Comparison of ENCODE assay signal across 8 mouse cellular contexts in the genomic region with DNA sequence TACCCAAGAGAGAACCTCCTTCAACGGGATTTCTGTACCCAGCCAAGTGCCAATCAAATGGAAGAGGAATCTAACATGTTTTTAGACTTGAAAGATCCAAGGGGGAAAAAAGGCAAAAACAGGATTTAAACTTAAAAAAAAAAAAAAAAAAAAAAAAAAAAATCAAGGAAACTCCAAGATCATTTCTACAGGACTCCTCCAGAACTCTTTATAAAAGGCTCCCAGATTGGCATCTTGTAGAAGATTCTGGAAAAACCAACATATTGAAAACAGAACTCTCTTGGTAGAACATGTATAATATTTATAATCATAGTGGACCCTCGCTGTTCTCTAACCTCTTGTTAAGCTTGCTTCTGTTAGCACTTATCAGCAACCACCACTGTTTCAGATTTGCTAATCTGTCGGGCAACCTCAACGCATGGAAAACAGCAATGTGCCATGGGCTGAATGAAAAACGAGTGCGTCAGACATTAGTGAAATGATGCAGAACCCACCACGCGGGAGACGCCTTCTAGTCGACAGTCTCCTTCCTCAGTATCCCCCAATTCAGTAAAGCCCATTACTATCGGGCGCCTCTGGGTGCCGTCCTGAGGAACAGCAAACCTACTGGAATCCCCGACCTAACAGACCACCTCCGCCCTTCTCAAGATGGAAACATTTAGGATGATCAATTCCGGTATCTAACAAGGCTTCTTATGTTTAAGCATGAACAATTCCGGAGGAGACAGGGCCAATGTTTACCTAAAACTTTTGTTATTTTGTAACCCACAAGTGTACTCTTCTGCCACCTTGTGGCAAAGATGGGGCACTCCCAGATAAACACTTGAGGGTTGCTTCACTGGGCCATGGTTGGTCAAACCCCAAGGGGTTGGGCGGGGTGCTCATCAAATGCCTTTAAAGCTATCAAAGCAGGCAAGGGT. TPM values are rescaled to one million over a fixed set of nuclear protein-coding genes. Genes with fewer than 3 reads are reported as not detected.
A peak's percentile ranks its signal among the peaks of the same experiment; 100 is the strongest.
DNase-seq lines count a peak whose midpoint lies in the region; ATAC-seq and TF ChIP-seq lines count a peak whose summit lies in the region.

No protein-coding gene starts in this region.

- TF ChIP-seq POLR2A in kidney, adult 2 months (IDR thresholded peaks at IDR 0.05; ENCODE audit: low read depth, low read length), result no peak
- TF ChIP-seq POLR2A in spleen, adult 2 months (IDR thresholded peaks at IDR 0.05; ENCODE audit: low read depth, low read length), result no peak

- H3K4me3 ChIP-seq in embryonic facial prominence, embryonic 15.5 days (replicated peaks), result peak overlapping the region; percentile 30
- no peak overlapping the region for H3K4me3 ChIP-seq in kidney, adult 2 months (ENCODE audit: insufficient read depth, low read depth, low read length)
- peak overlapping the region; percentile 21; the same call in 1 of the 2 replicates for H3K4me3 ChIP-seq in limb, embryonic 12.5 days (replicated peaks)
- no peak overlapping the region for H3K4me3 ChIP-seq in midbrain, embryonic 14.5 days (replicated peaks; ENCODE audit: low read depth, low read length)
- H3K4me3 ChIP-seq in spleen, adult 2 months (ENCODE audit: extremely low read depth, insufficient read depth, insufficient read length), result no peak overlapping the region

- no peaks in the 10 kb centered on the region for H3K36me3 ChIP-seq in embryonic facial prominence, embryonic 15.5 days
- no peaks in the 10 kb centered on the region for H3K36me3 ChIP-seq in kidney, adult 2 months (ENCODE audit: control insufficient read depth, insufficient read depth, low read length)
- H3K36me3 ChIP-seq in limb, embryonic 12.5 days, result no peaks in the 10 kb centered on the region
- no peaks in the 10 kb centered on the region for H3K36me3 ChIP-seq in midbrain, embryonic 14.5 days (ENCODE audit: control insufficient read depth, insufficient read depth, low read length)
- no peaks in the 10 kb centered on the region for H3K36me3 ChIP-seq in spleen, adult 2 months (ENCODE audit: control insufficient read depth, insufficient read depth, low read length)

- 17% methylated on average over 18 of the region's 18 CpGs for WGBS in embryonic facial prominence, embryonic 15.5 days
- WGBS in kidney, adult 2 months, result 16% methylated on average over 18 of the region's 18 CpGs
- WGBS in limb, embryonic 12.5 days, result 19% methylated on average over 18 of the region's 18 CpGs
- 24% methylated on average over 18 of the region's 18 CpGs for WGBS in midbrain, embryonic 14.5 days
- 14% methylated on average over 18 of the region's 18 CpGs for WGBS in spleen, adult 2 months

- peak; percentile 62 for TF ChIP-seq CTCF in kidney, adult 2 months (conservative IDR thresholded peaks at IDR 0.05; ENCODE audit: insufficient read depth, insufficient read length, low read depth, low read length)
- peak; percentile 49; the same call in 1 of the 2 replicates for TF ChIP-seq CTCF in spleen, adult 2 months (IDR thresholded peaks at IDR 0.05; ENCODE audit: extremely low read depth, insufficient read depth, insufficient read length, insufficient replicate concordance)

- H3K27me3 ChIP-seq in embryonic facial prominence, embryonic 15.5 days, result no peaks in the 10 kb centered on the region
- no peaks in the 10 kb centered on the region for H3K27me3 ChIP-seq in kidney, adult 2 months (replicated peaks; ENCODE audit: control insufficient read depth, insufficient read depth, low read length)
- H3K27me3 ChIP-seq in limb, embryonic 12.5 days, result no peaks in the 10 kb centered on the region
- no peaks in the 10 kb centered on the region for H3K27me3 ChIP-seq in midbrain, embryonic 14.5 days (ENCODE audit: control insufficient read depth, insufficient read depth, low read length)
- H3K27me3 ChIP-seq in spleen, adult 2 months (ENCODE audit: control insufficient read depth, insufficient read depth, low read length), result no peaks in the 10 kb centered on the region

- no peak overlapping the region for H3K9ac ChIP-seq in embryonic facial prominence, embryonic 15.5 days
- no peak overlapping the region for H3K9ac ChIP-seq in limb, embryonic 12.5 days (replicated peaks)
- H3K9ac ChIP-seq in midbrain, embryonic 14.5 days (replicated peaks; ENCODE audit: low read length), result no peak overlapping the region

- H3K4me1 ChIP-seq in embryonic facial prominence, embryonic 15.5 days, result peaks cover 8% of the 10 kb centered on the region; the same call in 1 of the 2 replicates
- H3K4me1 ChIP-seq in kidney, adult 2 months (ENCODE audit: control insufficient read depth, insufficient read depth, low read length), result no peaks in the 10 kb centered on the region
- 0 out of 2 replicates have a peak, but pooled peaks cover 3% of the 10 kb centered on the region for H3K4me1 ChIP-seq in limb, embryonic 12.5 days (replicated peaks)
- H3K4me1 ChIP-seq in midbrain, embryonic 14.5 days (ENCODE audit: control insufficient read depth, insufficient read depth, low read length), result no peaks in the 10 kb centered on the region; the same call in 1 of the 2 replicates
- peaks cover 6% of the 10 kb centered on the region; the same call in 1 of the 2 replicates for H3K4me1 ChIP-seq in spleen, adult 2 months (ENCODE audit: control insufficient read depth, insufficient read depth, insufficient read length)

- peak; percentile 86 to 90 for DNase-seq in B cell, adult 2 months
- peak; percentile 62 to 70 for DNase-seq in adrenal gland, postnatal 36 days
- DNase-seq in heart, adult 8-10 months (ENCODE audit: low spot score), result peak; percentile 71
- DNase-seq in kidney, adult 2 months, result peak; percentile 80
- peak; percentile 84 for DNase-seq in midbrain, embryonic 14.5 days
- peak; percentile 80 to 83 for DNase-seq in spleen, adult 2 months (ENCODE audit: low read depth in 1 of 2, low spot score in 2 of 2)

- H3K9me3 ChIP-seq in embryonic facial prominence, embryonic 15.5 days (replicated peaks), result no peaks in the 10 kb centered on the region
- H3K9me3 ChIP-seq in limb, embryonic 12.5 days, result peaks cover 5% of the 10 kb centered on the region; the same call in 1 of the 2 replicates
- 0 out of 2 replicates have a peak, but pooled peaks cover 4% of the 10 kb centered on the region for H3K9me3 ChIP-seq in midbrain, embryonic 14.5 days (ENCODE audit: control insufficient read depth, low read length)

- peak overlapping the region; percentile 61 for H3K4me2 ChIP-seq in embryonic facial prominence, embryonic 15.5 days (replicated peaks)
- H3K4me2 ChIP-seq in limb, embryonic 12.5 days, result peak overlapping the region; percentile 53
- peak overlapping the region; percentile 24 for H3K4me2 ChIP-seq in midbrain, embryonic 14.5 days (ENCODE audit: low read length)

- no peak for ATAC-seq in embryonic facial prominence, embryonic 15.5 days (ENCODE audit: insufficient number of reproducible peaks, low FRiP score, low TSS enrichment, low read depth)
- ATAC-seq in limb, embryonic 12.5 days (ENCODE audit: insufficient number of reproducible peaks, insufficient read depth, low FRiP score, low TSS enrichment, low read depth), result no peak
- peak; percentile 5; the same call in 1 of the 2 replicates for ATAC-seq in midbrain, embryonic 14.5 days (ENCODE audit: low FRiP score, low TSS enrichment)

- H3K27ac ChIP-seq in embryonic facial prominence, embryonic 15.5 days (replicated peaks), result no peak overlapping the region
- no peak overlapping the region for H3K27ac ChIP-seq in kidney, adult 2 months (ENCODE audit: insufficient read depth, low read depth, low read length)
- no peak overlapping the region for H3K27ac ChIP-seq in limb, embryonic 12.5 days
- no peak overlapping the region for H3K27ac ChIP-seq in midbrain, embryonic 14.5 days (replicated peaks; ENCODE audit: low read depth, low read length)
- H3K27ac ChIP-seq in spleen, adult 2 months (ENCODE audit: insufficient read depth, low read length), result no peak overlapping the region

RNA-seq across cellular contexts. Expression of gene Slc15a1, which starts 54.3 kb away (rescaled TPM):
- not detected for total RNA-seq in adrenal gland, postnatal 36 days (2021)
- polyA plus RNA-seq in embryonic facial prominence, embryonic 15.5 days (2015; fragmentation: Nextera tagmentation; extraction: Ambion mirVana), result 2.6 and 2.8 TPM in 2 replicates
- total RNA-seq in heart, adult 8-10 months (2022), result under 1 TPM in 1 of 4 experiments, not detected in 3; 0.09 TPM
- 0.11 and 0.27 TPM in 2 replicates for polyA plus RNA-seq in kidney, adult 2 months (2012; rRNA removed)
- polyA plus RNA-seq in limb, embryonic 12.5 days (2016; fragmentation: Nextera tagmentation; extraction: Ambion mirVana), result not detected in 2 replicates
- polyA plus RNA-seq in midbrain, embryonic 14.5 days (2014; fragmentation: Nextera tagmentation; extraction: Ambion mirVana), result not detected in 2 replicates
- 0.04 TPM in 1 of 2 replicates, not detected in the other for polyA plus RNA-seq in spleen, adult 2 months (2012; rRNA removed)

Comparison
In these comparisons a context has a peak if more than half of its experiments do, and no peak if none do; other contexts are left out.
1. H3K4me3 ChIP-seq: peak in embryonic facial prominence, embryonic 15.5 days (single experiment) and limb, embryonic 12.5 days (single experiment); none in kidney, adult 2 months (single experiment), midbrain, embryonic 14.5 days (single experiment) and spleen, adult 2 months (single experiment).
2. Peak in every context shown above with its lines, with median percentiles within 50 percentile points of each other: DNase-seq and H3K4me2 ChIP-seq.